Mouse (Mus musculus) limb, embryonic 14.5 days (tissue): ENCODE measurements around the gene Ammecr1. TPM values are rescaled to one million over a fixed set of nuclear protein-coding genes. Genes with fewer than 3 reads are reported as not detected.

Experiments
- ATAC-seq: fragments of 200-750 bp; cut with Nextera tagmentation; 2 replicates; pipeline ENCODE4 v1.8.0; 2017; ENCODE audit warnings: low read depth, moderate number of reproducible peaks, moderate TSS enrichment; ENCODE audit not compliant: low FRiP score
- DNase-seq: peaks from one replicate; pipeline ENCODE4 v3.0.0-alpha.2; 2015; ENCODE audit warnings: low spot score
- H3K27ac ChIP-seq: fragments of 300-500 bp; sonication (generic); replicated peaks from 2 replicates; pipeline ENCODE4 v1.5.1; 2014; ENCODE audit warnings: low read depth, mild to moderate bottlenecking, low read length, moderate library complexity, mixed read lengths
- H3K27me3 ChIP-seq: fragments of 300-500 bp; sonication (generic); 2 replicates; pipeline ENCODE4 v1.6.1; 2014; ENCODE audit warnings: low read length, mixed read lengths; ENCODE audit not compliant: control insufficient read depth, insufficient read depth
- H3K36me3 ChIP-seq: fragments of 300-500 bp; sonication (generic); 2 replicates; pipeline ENCODE4 v1.6.1; 2014; ENCODE audit warnings: mild to moderate bottlenecking, low read length, moderate library complexity, mixed read lengths; ENCODE audit not compliant: control insufficient read depth, insufficient read depth
- H3K4me1 ChIP-seq: fragments of 300-500 bp; sonication (generic); 2 replicates; pipeline ENCODE4 v1.6.1; 2014; ENCODE audit warnings: antibody characterized with exemption, low read length, mixed read lengths; ENCODE audit not compliant: control insufficient read depth, insufficient read depth
- H3K4me2 ChIP-seq: fragments of 300-500 bp; sonication (generic); replicated peaks from 2 replicates; pipeline ENCODE4 v1.6.1; 2014; ENCODE audit warnings: low read depth, mild to moderate bottlenecking, low read length, moderate library complexity; ENCODE audit not compliant: severe bottlenecking
- H3K4me3 ChIP-seq: fragments of 300-500 bp; sonication (generic); replicated peaks from 2 replicates; pipeline ENCODE4 v1.5.1; 2014; ENCODE audit warnings: low read length
- H3K9ac ChIP-seq: fragments of 300-500 bp; sonication (generic); 2 replicates; pipeline ENCODE4 v1.6.1; 2014; ENCODE audit warnings: mild to moderate bottlenecking, low read depth, low read length, moderate library complexity; ENCODE audit not compliant: severe bottlenecking
- H3K9me3 ChIP-seq: fragments of 300-500 bp; sonication (generic); 2 replicates; pipeline ENCODE4 v1.6.1; 2016; ENCODE audit warnings: low read length; ENCODE audit not compliant: control insufficient read depth
- POLR2A ChIP-seq: fragments of 200-500 bp; IDR thresholded peaks from 2 replicates; pipeline ENCODE4 v1.8.0; 2012; ENCODE audit warnings: inconsistent platforms, mild to moderate bottlenecking, moderate library complexity, borderline replicate concordance; ENCODE audit not compliant: insufficient read depth, insufficient read length; ENCODE audit errors: extremely low read depth
- WGBS: fragments of 180-500 bp; shearing (Covaris S2); extraction: QIAGEN DNeasy Blood & Tissue Kit; methylation state at CpG from one replicate; pipeline ENCODE4 v1.1.7; 2014; 5-methylcytosine and 5-hydroxymethylcytosine counted together
- polyA plus RNA-seq, 2 experiments: library from polyadenylated mRNA; depleted of rRNA in 1 of 2; stranded (reverse) in 1 of 2; unstranded in 1 of 2; fragments of >200 nt; fragmentation: Nextera tagmentation in 1 of 2; extraction: Ambion mirVana in 1 of 2; gene quantifications; 2 replicates each; pipeline versions ENCODE4 v1.2.1 to v1.2.3; 2012 to 2014

Ammecr1 gene
- polyA plus RNA-seq, 2 experiments: 7.1 to 19.6 TPM

- no peak overlapping the region for H3K27ac ChIP-seq
- TF ChIP-seq POLR2A: no peak
- no peaks in the 10 kb centered on the region for H3K9me3 ChIP-seq
- H3K27me3 ChIP-seq: no peaks in the 10 kb centered on the region
- ATAC-seq (no peak), DNase-seq (peak; percentile 6)
- no peak overlapping the region for H3K9ac ChIP-seq
- H3K4me3 ChIP-seq: no peak overlapping the region
- H3K36me3 ChIP-seq: no peaks in the 10 kb centered on the region
- no peak overlapping the region for H3K4me2 ChIP-seq
- H3K4me1 ChIP-seq: no peaks in the 10 kb centered on the region
- 25% methylated on average over 3 of the region's 3 CpGs for WGBS
Observed at GRCm38 (mm10) chrX:142821846-142822245, 144.7 kb downstream of the Ammecr1 start.

DNA sequence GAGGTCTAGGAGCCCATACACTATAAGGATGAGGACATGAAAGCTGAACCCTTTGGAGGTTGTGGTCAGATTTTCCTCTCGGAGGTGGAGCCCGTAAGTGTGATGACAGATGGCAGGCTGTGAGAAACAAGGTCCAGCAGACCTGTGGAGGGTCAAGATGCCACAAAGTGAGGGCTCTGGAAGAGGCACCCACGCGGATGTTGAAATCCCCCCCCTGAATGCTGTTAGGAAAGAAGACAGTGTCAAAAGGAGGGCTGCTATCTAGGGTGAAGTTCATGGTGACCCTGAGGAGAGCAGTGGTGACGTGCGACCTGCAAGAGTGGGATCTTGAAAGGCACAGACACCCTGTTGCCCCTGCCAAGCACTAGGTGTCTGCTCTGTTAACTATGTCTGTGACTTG, 145.3 kb downstream of the Ammecr1 start:
- Histone ChIP-seq H3K27me3 (no peaks in the 10 kb centered on the region), H3K9me3 (no peaks in the 10 kb centered on the region), H3K9ac (no peak overlapping the region), H3K27ac (no peak overlapping the region), H3K4me2 (no peak overlapping the region), H3K4me3 (no peak overlapping the region), H3K4me1 (no peaks in the 10 kb centered on the region), H3K36me3 (no peaks in the 10 kb centered on the region)
- no peak for TF ChIP-seq POLR2A
- ATAC-seq (no peak), DNase-seq (no peak)
- WGBS: 71% methylated on average over 6 of the region's 6 CpGs

DNA sequence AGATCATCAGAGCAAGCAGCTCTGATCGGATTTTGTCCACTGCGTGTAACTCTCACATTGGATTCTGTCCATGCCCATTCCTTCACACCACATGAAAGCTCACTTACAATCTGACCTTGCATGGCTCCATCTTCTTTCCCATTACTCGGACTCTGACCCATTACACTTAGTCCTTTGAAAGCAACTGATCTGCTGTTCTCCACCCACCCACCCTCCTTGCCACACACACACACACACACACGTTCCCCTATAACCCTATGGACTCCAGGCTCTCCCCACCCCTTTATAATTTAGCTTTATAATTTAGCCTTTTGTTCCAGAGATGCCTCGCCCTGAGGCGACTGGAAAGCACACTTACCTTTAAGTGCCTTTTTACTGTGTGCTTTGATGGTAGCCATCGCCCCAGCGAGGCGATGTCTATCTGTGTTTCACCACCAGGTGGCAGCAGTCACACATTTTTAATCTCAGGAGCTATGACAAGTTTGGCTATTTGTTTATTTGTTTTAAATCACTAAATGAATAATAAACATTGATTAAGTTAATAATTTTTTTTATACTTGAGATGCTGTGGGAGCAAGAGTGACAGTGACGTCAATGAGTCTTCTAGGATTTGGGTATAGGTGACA, 148.4 kb downstream of the Ammecr1 start:
- 37% methylated on average over 10 of the region's 10 CpGs for WGBS
- H3K4me2 ChIP-seq: no peak overlapping the region
- DNase-seq (peak; percentile 49), ATAC-seq (0 out of 2 replicates have a peak, but pooled peaks have one; percentile 48)
- no peaks in the 10 kb centered on the region for H3K27me3 ChIP-seq
- TF ChIP-seq POLR2A: no peak
- H3K4me1 ChIP-seq: 0 out of 2 replicates have a peak, but pooled peaks cover 4% of the 10 kb centered on the region
- H3K9me3 ChIP-seq: no peaks in the 10 kb centered on the region
- no peaks in the 10 kb centered on the region for H3K36me3 ChIP-seq
- no peak overlapping the region for H3K9ac ChIP-seq
- no peak overlapping the region for H3K4me3 ChIP-seq
- no peak overlapping the region for H3K27ac ChIP-seq

DNA sequence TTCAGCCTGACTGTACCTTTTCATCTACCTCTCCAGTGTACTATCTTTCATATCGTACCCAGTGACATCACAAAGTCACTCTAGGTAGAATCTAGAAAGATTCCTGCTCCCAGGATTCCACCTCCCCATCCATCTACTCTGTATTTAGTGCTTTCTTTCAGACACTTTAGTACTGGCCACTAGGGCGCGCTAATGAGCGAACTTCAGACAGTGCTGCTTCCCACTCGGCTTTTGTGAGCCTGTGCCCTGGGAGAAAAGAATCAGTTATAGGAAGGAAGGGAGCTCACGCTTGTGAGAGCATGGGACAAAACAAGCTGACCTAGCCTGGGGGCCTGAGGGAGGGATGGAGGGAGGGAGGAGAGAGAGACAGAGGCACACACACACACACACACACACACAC, 153.4 kb downstream of the Ammecr1 start:
- Histone ChIP-seq H3K4me3 (no peak overlapping the region), H3K9ac (no peak overlapping the region), H3K36me3 (peaks cover 15% of the 10 kb centered on the region; the same call in 1 of the 2 replicates), H3K4me1 (0 out of 2 replicates have a peak, but pooled peaks cover 4% of the 10 kb centered on the region), H3K27me3 (no peaks in the 10 kb centered on the region), H3K4me2 (no peak overlapping the region), H3K27ac (no peak overlapping the region), H3K9me3 (no peaks in the 10 kb centered on the region)
- DNase-seq (peak; percentile 23), ATAC-seq (no peak)
- WGBS: 16% methylated on average over 6 of the region's 6 CpGs
- no peak for TF ChIP-seq POLR2A

GRCm38 (mm10) chrX:142808411-142808810, 158.1 kb downstream of the Ammecr1 start:
- H3K4me1 ChIP-seq: no peaks in the 10 kb centered on the region
- H3K27me3 ChIP-seq: no peaks in the 10 kb centered on the region
- H3K9ac ChIP-seq: no peak overlapping the region
- no peak overlapping the region for H3K4me2 ChIP-seq
- DNase-seq: peak; percentile 58
- 40% methylated on average over 9 of the region's 9 CpGs for whole genome bisulfite sequencing
- TF ChIP-seq POLR2A: no peak
- no peak for ATAC-seq
- H3K36me3 ChIP-seq: peaks cover 19% of the 10 kb centered on the region
- H3K9me3 ChIP-seq: no peaks in the 10 kb centered on the region
- no peak overlapping the region for H3K27ac ChIP-seq
- no peak overlapping the region for H3K4me3 ChIP-seq
